Mouse (Mus musculus): ENCODE results near the gene Gm4778. TPM values are rescaled to one million over a fixed set of nuclear protein-coding genes. Genes with fewer than 3 reads are reported as not detected.
"Not testable (repeated sequence)": the region's sequence is repeated elsewhere in the genome, so short reads cannot be mapped to it uniquely, and the experiment has no call there.

Gene Gm4778
- polyA plus RNA-seq (2012; rRNA removed), result not detected in 2 replicates

GRCm38 (mm10) chr3:94263736-94264135 is at the start of gene Gm4778:
TSS of gene Gm4778 (plus strand) at chr3:94264036.
- WGBS, result 84% methylated on average over 1 of the region's 1 CpGs
- DNase-seq (ENCODE audit: low read depth, low spot score), result not testable (repeated sequence)

- 53% methylated on average over 6 of the region's 6 CpGs for WGBS
- no peak for DNase-seq (ENCODE audit: low read depth, low spot score)
These were observed 3.2 kb upstream of the Gm4778 start for GRCm38 (mm10) chr3:94260598-94260997.

DNA sequence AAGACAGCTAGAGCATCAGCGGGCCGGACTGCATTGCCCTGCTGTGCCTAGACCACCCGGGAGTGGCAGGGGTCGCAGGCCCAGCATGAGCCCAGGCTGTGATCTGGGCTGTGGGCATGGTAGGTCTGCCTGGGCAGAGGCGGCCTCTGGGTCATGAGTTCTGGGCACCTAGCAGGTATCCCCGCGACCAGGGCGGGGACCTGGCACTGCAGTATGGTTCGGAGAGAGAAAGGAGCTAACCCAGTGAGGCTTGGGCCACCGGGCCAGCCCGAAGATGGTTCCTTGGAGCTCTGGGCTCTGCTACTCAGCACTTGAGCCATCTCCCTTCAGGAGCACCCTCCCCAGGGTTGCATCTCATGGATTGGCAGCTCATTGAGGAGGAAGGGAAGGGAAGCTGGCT is 12.2 kb downstream of the Gm4778 start:
- DNase-seq (ENCODE audit: low read depth, low spot score), result no peak
- 89% methylated on average over 11 of the region's 11 CpGs for WGBS

DNA sequence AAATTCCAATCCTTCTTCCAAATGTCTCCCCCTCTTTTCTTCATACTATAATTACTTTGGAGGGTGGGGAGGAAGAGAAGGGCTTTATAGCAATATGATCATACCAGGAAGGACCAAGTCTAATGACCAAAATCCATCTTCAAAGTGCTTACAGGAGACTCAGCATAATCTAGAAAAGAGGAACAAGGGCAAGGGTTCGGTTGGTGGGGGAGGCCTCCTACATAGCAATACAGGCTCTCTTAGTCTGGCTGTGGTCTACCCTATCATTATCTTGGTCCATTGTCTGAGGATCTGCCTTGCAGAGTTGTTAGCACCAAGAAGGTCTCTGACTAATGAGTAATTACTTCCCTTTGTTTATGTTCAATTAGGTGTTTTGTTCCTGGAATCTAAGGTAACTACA is 41.6 kb downstream of the Gm4778 start:
- no peak for DNase-seq (ENCODE audit: low read depth, low spot score)
- WGBS, result 79% methylated on average over 1 of the region's 1 CpGs

DNA sequence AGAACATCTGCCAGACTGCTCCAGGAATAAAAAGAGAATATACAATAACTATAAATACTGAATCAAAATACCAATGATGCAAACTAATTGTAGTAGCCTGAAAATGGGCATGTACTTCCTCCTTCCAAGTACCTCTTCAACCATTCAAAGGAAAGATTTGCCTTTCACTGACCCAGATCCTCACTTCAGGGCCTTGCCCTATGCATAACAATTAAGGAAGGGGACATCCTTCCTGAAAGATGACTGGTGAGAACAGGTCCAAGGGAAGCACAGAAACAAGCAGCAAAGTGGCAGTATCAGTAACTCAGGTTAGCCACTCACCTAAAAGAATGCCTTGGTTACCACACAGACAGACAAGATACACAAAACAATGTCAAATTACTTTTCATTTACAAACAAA is 43.1 kb downstream of the Gm4778 start:
- DNase-seq (ENCODE audit: low read depth, low spot score), result no peak

- WGBS, result under 1% methylated on average over 47 of the region's 47 CpGs
- DNase-seq (ENCODE audit: low read depth, low spot score), result peak; percentile 93
These were observed 46.0 kb downstream of the Gm4778 start, which contains the start of gene Them4 for GRCm38 (mm10) chr3:94309633-94310363. TSS of gene Them4 (plus strand) at chr3:94310089.

- WGBS, result 11% methylated on average over 7 of the region's 7 CpGs
These were observed 46.7 kb downstream of the Gm4778 start for GRCm38 (mm10) chr3:94310491-94310890.

GRCm38 (mm10) chr3:94310911-94311310 is 47.1 kb downstream of the Gm4778 start:
- DNase-seq (ENCODE audit: low read depth, low spot score), result peak; percentile 29
- 20% methylated on average over 6 of the region's 6 CpGs for WGBS

More at GRCm38 (mm10) chr3:94310491-94310890, 46.7 kb downstream of the Gm4778 start:
- no peak for DNase-seq (ENCODE audit: low read depth, low spot score)

- peak; percentile 59 for DNase-seq (ENCODE audit: low read depth, low spot score)
- 36% methylated on average over 4 of the region's 4 CpGs for WGBS
These were observed 47.5 kb downstream of the Gm4778 start for GRCm38 (mm10) chr3:94311376-94311775.

Other genes with a start within 250 kb of the Gm4778 start
- 0.12 TPM in 1 of 2 replicates, not detected in the other for gene Gm9125, start 209.2 kb upstream of the Gm4778 start, polyA plus RNA-seq (2012; rRNA removed)
- gene Gm10697, start 191.4 kb upstream of the Gm4778 start, polyA plus RNA-seq (2012; rRNA removed), result not detected in 2 replicates
- not detected in 2 replicates for gene Gm10696, start 85.8 kb upstream of the Gm4778 start, polyA plus RNA-seq (2012; rRNA removed)
- gene Gm5286, start 67.3 kb upstream of the Gm4778 start, polyA plus RNA-seq (2012; rRNA removed), result not detected in 2 replicates
- 2.3 and 3.4 TPM in 2 replicates for gene Them4, start 46.1 kb downstream of the Gm4778 start, polyA plus RNA-seq (2012; rRNA removed)
- not detected in 2 replicates for gene Them5, start 78.1 kb downstream of the Gm4778 start, polyA plus RNA-seq (2012; rRNA removed)
- 0.25 and 0.31 TPM in 2 replicates for gene C2cd4d, start 98.4 kb downstream of the Gm4778 start, polyA plus RNA-seq (2012; rRNA removed)
- 22.8 and 33.7 TPM in 2 replicates for gene Rorc, start 108.8 kb downstream of the Gm4778 start, polyA plus RNA-seq (2012; rRNA removed)
- gene Lingo4, start 134.5 kb downstream of the Gm4778 start, polyA plus RNA-seq (2012; rRNA removed), result 0.41 and 0.43 TPM in 2 replicates
- 0.12 and 0.23 TPM in 2 replicates for gene Tdrkh, start 149.2 kb downstream of the Gm4778 start, polyA plus RNA-seq (2012; rRNA removed)
- 33.9 and 37.9 TPM in 2 replicates for gene Mrpl9, start 179.3 kb downstream of the Gm4778 start, polyA plus RNA-seq (2012; rRNA removed)
- gene Oaz3, start 179.9 kb downstream of the Gm4778 start, polyA plus RNA-seq (2012; rRNA removed), result 0.31 TPM in 1 of 2 replicates, not detected in the other
- gene Celf3, start 214.3 kb downstream of the Gm4778 start, polyA plus RNA-seq (2012; rRNA removed), result 6.4 and 8.6 TPM in 2 replicates
- gene Riiad1, start 216.3 kb downstream of the Gm4778 start, polyA plus RNA-seq (2012; rRNA removed), result 0.36 and 0.86 TPM in 2 replicates

All from large intestine, adult 2 months (tissue).